Mouse (Mus musculus) neutrophil, adult 83 days (primary cell): ENCODE results near the gene Glrx3. TPM values are rescaled to one million over a fixed set of nuclear protein-coding genes. Genes with fewer than 3 reads are reported as not detected.

Experiments
- total RNA-seq, 2 experiments: library from RNA; stranded (reverse); gene quantifications; one replicate each; pipeline ENCODE4 v1.2.4; 2023

The Glrx3 gene
- 10 to 100 TPM; 29.8 to 34.2 TPM for total RNA-seq

GRCm38 (mm10) chr7:137437440-137438178, at the start of gene Glrx3:
Glrx3 (plus strand) TSS chr7:137437614.

GRCm38 (mm10) chr7:137410337-137411197, 26.8 kb upstream of the Glrx3 start, which contains the start of gene 9430038I01Rik:
9430038I01Rik (minus strand) TSS chr7:137410762.

Other genes with a start within 250 kb of the Glrx3 start
- not detected for gene Ebf3, start 123.2 kb upstream of the Glrx3 start, total RNA-seq
- 1 to 10 TPM; 7.2 to 8.5 TPM for gene 9430038I01Rik, start 26.9 kb upstream of the Glrx3 start, total RNA-seq